In the genomic region with DNA sequence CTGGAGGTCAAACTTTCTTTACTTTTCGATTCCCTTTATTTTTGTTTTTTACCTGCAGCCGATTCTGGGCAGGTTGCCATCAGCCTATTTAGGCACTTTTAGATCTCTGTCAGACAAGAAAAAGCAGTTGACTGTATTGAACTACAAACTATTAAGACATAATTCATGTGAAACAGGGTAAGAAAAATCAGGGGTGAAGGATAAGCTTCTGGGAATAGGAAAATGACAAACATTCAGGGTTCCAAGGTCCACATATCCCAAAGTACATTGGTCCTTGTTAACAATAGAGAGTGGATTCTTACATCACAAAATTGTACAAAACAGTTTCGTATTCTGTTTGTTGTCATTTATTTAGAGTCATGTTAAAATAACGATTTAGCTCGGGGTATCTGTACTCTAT, we compare ENCODE assay signal across 15 mouse cellular contexts.
"Had no signal": no experiment of that assay in that cellular context is flagged by ENCODE, and none has a peak within 500 bp of the region (broad histone marks: within the 10 kb centered on the region; RNA-seq: fewer than 3 reads in every experiment).

No protein-coding gene starts in this region.

- DNase-seq: retina, postnatal 1 day; right cerebral cortex, adult 18-20 months; right cerebral cortex, postnatal 14 days; right cerebral cortex, postnatal 25 days; right cerebral cortex, postnatal 4 days; spleen, adult 18-20 months; thymus, adult 18-20 months; thymus, adult 2 months; thymus, postnatal 14 days; thymus, postnatal 25 days; thymus, postnatal 36 days; thymus, postnatal 4 days had no signal

- H3K27ac ChIP-seq: neural tube, embryonic 15.5 days; stomach, embryonic 15.5 days; stomach, postnatal 0 days had no signal

- H3K9me3 ChIP-seq: neural tube, embryonic 15.5 days; stomach, embryonic 15.5 days had no signal

- H3K27me3 ChIP-seq: neural tube, embryonic 15.5 days; stomach, embryonic 15.5 days had no signal

- H3K36me3 ChIP-seq: neural tube, embryonic 15.5 days; stomach, embryonic 15.5 days had no signal

- H3K4me1 ChIP-seq: neural tube, embryonic 15.5 days; stomach, embryonic 15.5 days had no signal

- H3K4me3 ChIP-seq: neural tube, embryonic 15.5 days; stomach, embryonic 15.5 days had no signal

- H3K4me2 ChIP-seq: neural tube, embryonic 15.5 days; stomach, embryonic 15.5 days had no signal

- H3K9ac ChIP-seq: neural tube, embryonic 15.5 days; stomach, embryonic 15.5 days had no signal
